Mouse (Mus musculus): ENCODE results near the gene Dnajb14. TPM values are rescaled to one million over a fixed set of nuclear protein-coding genes. Genes with fewer than 3 reads are reported as not detected.

Gene Dnajb14
- polyA plus RNA-seq, 1 experiment from 2014 or later, result 7.4 TPM

DNA sequence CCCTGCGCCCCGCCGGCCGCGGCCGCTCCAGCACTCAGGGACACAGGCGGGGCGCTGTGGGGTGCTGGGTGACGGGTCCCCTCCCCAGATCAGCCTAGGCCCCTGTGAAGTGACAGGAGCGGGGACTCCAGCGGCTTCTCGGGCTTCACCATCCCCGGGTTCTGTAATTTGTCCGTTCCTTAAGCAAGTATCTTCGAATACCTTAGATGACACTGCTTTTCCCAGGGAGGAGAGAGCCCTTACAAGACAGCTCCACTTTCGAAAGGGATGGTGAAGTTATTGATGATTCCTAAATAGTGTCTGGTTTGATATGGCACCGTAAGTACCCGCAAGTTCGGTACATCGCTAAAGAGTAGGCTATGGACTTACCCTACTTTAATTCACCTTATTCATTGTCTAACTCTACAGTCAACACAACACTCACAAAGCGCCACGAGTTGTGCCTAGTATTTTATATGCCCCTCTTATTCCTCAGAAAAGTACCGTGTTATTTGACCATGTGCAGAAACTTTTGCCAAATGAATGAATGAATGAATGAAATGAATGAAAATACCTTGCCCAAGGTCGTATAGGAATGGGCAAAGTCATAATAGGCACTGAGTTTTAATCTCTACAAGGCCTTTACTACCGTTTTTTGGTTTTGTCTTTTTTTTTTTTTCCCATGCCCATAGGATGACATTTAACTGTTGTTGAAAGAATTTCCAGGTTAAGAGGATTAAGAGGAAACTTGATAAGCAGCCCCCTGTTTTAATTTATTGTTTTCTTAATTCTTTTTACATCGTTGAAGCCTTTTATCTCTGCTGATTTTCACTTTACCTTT, 829 bp downstream of the Dnajb14 start:
- Histone ChIP-seq H3K4me2 (ENCODE audit: low read depth, low read length) (peak overlapping the region; percentile 82), H3K9me3 (ENCODE audit: control insufficient read depth, low read length) (no peaks in the 10 kb centered on the region), H3K4me1 (replicated peaks; ENCODE audit: control insufficient read depth, insufficient read depth, low read length) (peaks cover 9% of the 10 kb centered on the region; the same call in 1 of the 2 replicates), H3K27ac (ENCODE audit: low read length) (peak overlapping the region; percentile 100), H3K9ac (ENCODE audit: low read length) (peak overlapping the region; percentile 98), H3K4me3 (ENCODE audit: low read length) (peak overlapping the region; percentile 90), H3K27me3 (ENCODE audit: control insufficient read depth, insufficient read depth, low read depth, low read length) (no peaks in the 10 kb centered on the region), H3K36me3 (ENCODE audit: control insufficient read depth, insufficient read depth, low read length) (0 out of 2 replicates have a peak, but pooled peaks cover 3% of the 10 kb centered on the region)
- ATAC-seq (ENCODE audit: low read depth), result no peak; the same call in 1 of the 2 replicates
- WGBS, result 2% methylated on average over 20 of the region's 26 CpGs

DNA sequence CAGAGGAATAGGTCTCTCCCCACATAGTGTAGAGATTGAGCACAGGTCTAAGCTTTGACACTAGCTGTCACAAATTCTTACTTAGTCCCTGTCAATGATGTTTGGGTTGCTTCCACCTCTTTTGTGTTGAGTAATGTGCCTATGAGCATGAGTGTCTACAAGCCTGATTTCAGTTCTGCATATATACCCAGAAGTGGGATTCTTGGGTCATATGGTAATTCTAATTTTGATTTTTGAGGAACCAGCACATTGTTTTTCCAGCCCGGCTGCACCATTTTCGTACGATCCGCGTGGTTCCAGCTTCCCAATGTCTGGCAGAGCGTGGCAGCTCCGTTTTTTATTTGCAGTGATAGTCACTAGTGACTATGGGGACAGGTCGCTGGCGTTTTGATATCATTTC, 1.9 kb downstream of the Dnajb14 start:
- H3K4me2 ChIP-seq (ENCODE audit: low read depth, low read length), result 0 out of 2 replicates have a peak overlapping the region, but pooled peaks have one; percentile 2
- H3K27me3 ChIP-seq (ENCODE audit: control insufficient read depth, insufficient read depth, low read depth, low read length), result no peaks in the 10 kb centered on the region
- 94% methylated on average over 9 of the region's 9 CpGs for WGBS

DNA sequence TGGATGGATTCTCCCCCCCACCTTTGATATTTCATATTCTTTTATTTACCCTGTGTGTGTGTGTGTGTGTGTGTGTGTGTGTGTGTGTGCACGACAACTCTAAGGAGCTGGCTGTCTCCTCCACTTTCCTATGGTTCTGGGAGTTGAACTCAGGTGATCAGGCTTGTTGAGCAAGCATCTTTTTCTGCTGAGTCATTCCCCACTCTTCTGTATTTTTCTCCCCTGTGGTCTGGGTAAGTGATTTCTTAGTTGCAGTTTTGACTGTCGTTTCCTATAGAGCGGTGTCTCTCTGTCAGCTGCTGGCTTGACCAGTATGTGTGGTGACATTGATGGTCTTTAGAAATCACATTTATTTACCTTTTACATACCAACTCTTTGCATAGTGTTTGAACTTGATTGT, 11.8 kb downstream of the Dnajb14 start:
- Histone ChIP-seq H3K4me3 (ENCODE audit: low read length) (no peak overlapping the region), H3K27me3 (ENCODE audit: control insufficient read depth, insufficient read depth, low read depth, low read length) (no peaks in the 10 kb centered on the region), H3K36me3 (ENCODE audit: control insufficient read depth, insufficient read depth, low read length) (peaks cover 5% of the 10 kb centered on the region; the same call in 1 of the 2 replicates), H3K4me1 (replicated peaks; ENCODE audit: control insufficient read depth, insufficient read depth, low read length) (no peaks in the 10 kb centered on the region), H3K4me2 (ENCODE audit: low read depth, low read length) (no peak overlapping the region), H3K9me3 (ENCODE audit: control insufficient read depth, low read length) (no peaks in the 10 kb centered on the region), H3K27ac (ENCODE audit: low read length) (no peak overlapping the region), H3K9ac (ENCODE audit: low read length) (no peak overlapping the region)
- no peak for ATAC-seq (ENCODE audit: low read depth)
- WGBS, result 55% methylated on average over 3 of the region's 3 CpGs

More for the DNA sequence above, 1.9 kb downstream of the Dnajb14 start:
- no peaks in the 10 kb centered on the region for H3K9me3 ChIP-seq (ENCODE audit: control insufficient read depth, low read length)
- ATAC-seq (ENCODE audit: low read depth), result no peak
- H3K4me1 ChIP-seq (replicated peaks; ENCODE audit: control insufficient read depth, insufficient read depth, low read length), result peaks cover 9% of the 10 kb centered on the region; the same call in 1 of the 2 replicates
- no peak overlapping the region for H3K27ac ChIP-seq (ENCODE audit: low read length)
- no peak overlapping the region for H3K4me3 ChIP-seq (ENCODE audit: low read length)
- 0 out of 2 replicates have a peak, but pooled peaks cover 3% of the 10 kb centered on the region for H3K36me3 ChIP-seq (ENCODE audit: control insufficient read depth, insufficient read depth, low read length)
- no peak overlapping the region for H3K9ac ChIP-seq (ENCODE audit: low read length)

DNA sequence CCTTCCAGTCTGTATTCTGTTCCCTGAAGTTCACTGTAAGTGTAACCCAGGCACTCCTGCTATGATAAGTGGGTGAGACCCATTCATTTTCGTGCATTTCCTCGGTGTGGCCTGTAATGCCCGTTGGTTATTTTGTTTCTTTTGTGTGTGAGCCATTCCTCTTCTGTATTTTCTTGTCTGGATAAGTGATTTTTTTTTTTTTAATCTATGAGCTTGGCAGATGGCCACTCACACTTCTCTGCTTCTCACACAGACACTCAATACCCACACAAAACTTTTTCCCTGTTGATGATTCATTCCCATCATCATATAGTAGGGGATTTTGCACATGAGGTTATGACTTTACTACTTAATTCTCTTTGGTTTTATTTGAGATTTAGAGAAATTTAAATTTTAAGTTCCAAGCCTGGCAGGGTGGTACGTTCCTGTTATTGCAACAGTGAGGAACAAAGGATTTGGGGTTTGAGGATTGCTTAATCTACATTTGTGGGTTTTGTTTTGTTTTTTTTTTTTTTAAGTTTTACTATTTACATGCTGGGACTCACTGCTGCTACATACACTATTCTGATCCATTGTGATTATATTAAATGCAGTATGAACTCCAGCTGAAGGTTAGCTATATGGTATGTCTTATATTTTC, 12.8 kb downstream of the Dnajb14 start:
- H3K27ac ChIP-seq (ENCODE audit: low read length), result no peak overlapping the region
- no peaks in the 10 kb centered on the region for H3K9me3 ChIP-seq (ENCODE audit: control insufficient read depth, low read length)
- H3K4me2 ChIP-seq (ENCODE audit: low read depth, low read length), result no peak overlapping the region
- H3K4me3 ChIP-seq (ENCODE audit: low read length), result no peak overlapping the region
- H3K9ac ChIP-seq (ENCODE audit: low read length), result no peak overlapping the region
- H3K27me3 ChIP-seq (ENCODE audit: control insufficient read depth, insufficient read depth, low read depth, low read length), result no peaks in the 10 kb centered on the region
- peaks cover 5% of the 10 kb centered on the region; the same call in 1 of the 2 replicates for H3K36me3 ChIP-seq (ENCODE audit: control insufficient read depth, insufficient read depth, low read length)
- WGBS, result 47% methylated on average over 4 of the region's 4 CpGs
- H3K4me1 ChIP-seq (replicated peaks; ENCODE audit: control insufficient read depth, insufficient read depth, low read length), result no peaks in the 10 kb centered on the region
- ATAC-seq (ENCODE audit: low read depth), result no peak

DNA sequence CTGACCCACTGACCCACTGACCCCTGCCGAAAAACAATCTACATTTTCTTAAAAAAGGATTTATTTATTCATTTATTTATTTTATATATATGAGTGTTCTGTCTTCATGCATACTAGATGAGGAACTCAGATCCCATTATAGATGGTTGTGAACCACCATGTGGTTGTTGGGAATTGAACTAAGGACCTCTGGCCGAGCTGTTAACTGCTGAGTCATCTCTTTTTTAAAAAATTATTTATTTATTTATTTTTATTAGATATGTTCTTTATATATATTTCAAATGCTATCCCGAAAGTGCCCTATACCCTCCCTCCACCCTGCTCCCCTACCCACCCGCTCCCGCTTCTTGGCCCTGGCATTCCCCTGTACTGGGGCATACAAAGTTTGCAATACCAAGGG, 13.6 kb downstream of the Dnajb14 start:
- peaks cover 5% of the 10 kb centered on the region; the same call in 1 of the 2 replicates for H3K36me3 ChIP-seq (ENCODE audit: control insufficient read depth, insufficient read depth, low read length)
- H3K27me3 ChIP-seq (ENCODE audit: control insufficient read depth, insufficient read depth, low read depth, low read length), result no peaks in the 10 kb centered on the region
- no peak overlapping the region for H3K9ac ChIP-seq (ENCODE audit: low read length)
- WGBS, result 94% methylated on average over 5 of the region's 5 CpGs
- H3K4me1 ChIP-seq (replicated peaks; ENCODE audit: control insufficient read depth, insufficient read depth, low read length), result no peaks in the 10 kb centered on the region
- ATAC-seq (ENCODE audit: low read depth), result no peak
- no peaks in the 10 kb centered on the region for H3K9me3 ChIP-seq (ENCODE audit: control insufficient read depth, low read length)
- H3K27ac ChIP-seq (ENCODE audit: low read length), result no peak overlapping the region
- H3K4me2 ChIP-seq (ENCODE audit: low read depth, low read length), result no peak overlapping the region
- no peak overlapping the region for H3K4me3 ChIP-seq (ENCODE audit: low read length)

DNA sequence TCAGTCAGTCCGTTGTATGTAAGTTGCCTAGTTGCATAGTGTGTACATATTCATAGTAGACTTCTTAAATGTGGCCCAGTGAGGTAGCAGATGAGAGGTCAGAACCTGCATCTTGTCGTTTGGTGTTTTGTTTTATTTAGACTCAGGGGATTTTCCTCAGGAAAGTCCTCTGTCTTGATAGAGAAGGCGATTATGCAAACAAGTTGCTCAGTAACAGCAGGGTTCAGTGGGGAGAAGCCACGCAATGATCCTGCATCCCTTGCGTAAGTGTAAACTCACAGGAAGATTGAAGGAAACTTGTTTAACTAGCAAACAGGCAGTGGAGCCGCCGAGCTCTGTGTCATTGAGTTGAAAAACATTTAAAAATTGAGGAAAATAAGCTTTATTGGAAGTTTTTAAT, 20.5 kb downstream of the Dnajb14 start:
- Histone ChIP-seq H3K4me3 (ENCODE audit: low read length) (no peak overlapping the region), H3K27ac (ENCODE audit: low read length) (no peak overlapping the region), H3K9ac (ENCODE audit: low read length) (no peak overlapping the region), H3K4me1 (replicated peaks; ENCODE audit: control insufficient read depth, insufficient read depth, low read length) (no peaks in the 10 kb centered on the region; the same call in 1 of the 2 replicates), H3K4me2 (ENCODE audit: low read depth, low read length) (no peak overlapping the region), H3K9me3 (ENCODE audit: control insufficient read depth, low read length) (no peaks in the 10 kb centered on the region), H3K27me3 (ENCODE audit: control insufficient read depth, insufficient read depth, low read depth, low read length) (no peaks in the 10 kb centered on the region), H3K36me3 (ENCODE audit: control insufficient read depth, insufficient read depth, low read length) (peaks cover 15% of the 10 kb centered on the region; the same call in 1 of the 2 replicates)
- WGBS, result 74% methylated on average over 7 of the region's 7 CpGs
- no peak for ATAC-seq (ENCODE audit: low read depth)

DNA sequence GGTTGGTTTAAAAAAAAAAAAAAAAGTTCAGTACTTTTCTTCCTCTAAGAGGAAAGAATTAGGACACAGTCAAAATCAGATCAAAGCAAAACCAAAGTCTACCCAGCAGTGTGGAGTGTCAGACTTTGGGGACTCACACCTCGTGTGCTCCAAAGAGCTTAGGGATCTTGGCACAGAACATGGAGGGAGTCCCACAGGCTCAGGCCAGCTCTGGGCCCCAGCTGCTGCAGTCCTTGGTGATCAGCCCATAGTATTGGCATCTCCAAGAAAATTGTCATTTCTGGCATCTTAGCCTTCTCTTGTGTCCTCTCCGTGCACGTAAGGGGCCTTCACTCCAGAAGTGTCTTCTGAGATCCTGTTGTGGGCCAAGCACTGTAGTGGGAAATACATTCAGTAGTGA, 23.6 kb downstream of the Dnajb14 start:
- Histone ChIP-seq H3K27me3 (ENCODE audit: control insufficient read depth, insufficient read depth, low read depth, low read length) (no peaks in the 10 kb centered on the region), H3K4me2 (ENCODE audit: low read depth, low read length) (no peak overlapping the region), H3K9me3 (ENCODE audit: control insufficient read depth, low read length) (peaks cover 5% of the 10 kb centered on the region; the same call in 1 of the 2 replicates), H3K4me3 (ENCODE audit: low read length) (no peak overlapping the region), H3K4me1 (replicated peaks; ENCODE audit: control insufficient read depth, insufficient read depth, low read length) (no peaks in the 10 kb centered on the region; the same call in 1 of the 2 replicates), H3K27ac (ENCODE audit: low read length) (0 out of 2 replicates have a peak overlapping the region, but pooled peaks have one; percentile 31), H3K9ac (ENCODE audit: low read length) (no peak overlapping the region), H3K36me3 (ENCODE audit: control insufficient read depth, insufficient read depth, low read length) (peaks cover 28% of the 10 kb centered on the region)
- ATAC-seq (ENCODE audit: low read depth), result peak; percentile 89
- WGBS, result 58% methylated on average over 3 of the region's 3 CpGs

DNA sequence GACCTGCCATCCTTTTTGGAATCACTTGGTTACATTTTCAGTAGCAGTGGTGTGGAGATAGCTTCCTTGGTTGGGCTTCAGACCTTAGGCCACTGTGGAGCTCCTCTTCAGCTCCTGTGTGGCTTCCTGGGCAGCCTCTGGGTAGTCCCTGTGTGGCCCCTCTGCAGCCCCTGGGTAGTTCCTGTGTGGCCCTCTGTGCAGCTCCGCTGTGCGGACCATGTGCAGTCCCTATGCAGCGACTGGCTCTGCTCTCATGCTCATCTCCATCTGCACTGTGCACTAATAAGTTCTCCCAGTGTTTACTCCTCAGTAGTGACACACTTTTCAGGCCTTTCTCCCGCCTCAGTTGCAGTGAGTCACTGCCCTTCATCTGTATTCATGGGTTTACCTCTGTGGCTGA, 24.6 kb downstream of the Dnajb14 start:
- Histone ChIP-seq H3K9ac (ENCODE audit: low read length) (no peak overlapping the region), H3K9me3 (ENCODE audit: control insufficient read depth, low read length) (peaks cover 5% of the 10 kb centered on the region; the same call in 1 of the 2 replicates), H3K27ac (ENCODE audit: low read length) (no peak overlapping the region), H3K4me1 (replicated peaks; ENCODE audit: control insufficient read depth, insufficient read depth, low read length) (no peaks in the 10 kb centered on the region; the same call in 1 of the 2 replicates), H3K4me3 (ENCODE audit: low read length) (no peak overlapping the region), H3K36me3 (ENCODE audit: control insufficient read depth, insufficient read depth, low read length) (peaks cover 28% of the 10 kb centered on the region), H3K4me2 (ENCODE audit: low read depth, low read length) (no peak overlapping the region), H3K27me3 (ENCODE audit: control insufficient read depth, insufficient read depth, low read depth, low read length) (no peaks in the 10 kb centered on the region)
- no peak for ATAC-seq (ENCODE audit: low read depth)
- WGBS, result 91% methylated on average over 4 of the region's 4 CpGs

DNA sequence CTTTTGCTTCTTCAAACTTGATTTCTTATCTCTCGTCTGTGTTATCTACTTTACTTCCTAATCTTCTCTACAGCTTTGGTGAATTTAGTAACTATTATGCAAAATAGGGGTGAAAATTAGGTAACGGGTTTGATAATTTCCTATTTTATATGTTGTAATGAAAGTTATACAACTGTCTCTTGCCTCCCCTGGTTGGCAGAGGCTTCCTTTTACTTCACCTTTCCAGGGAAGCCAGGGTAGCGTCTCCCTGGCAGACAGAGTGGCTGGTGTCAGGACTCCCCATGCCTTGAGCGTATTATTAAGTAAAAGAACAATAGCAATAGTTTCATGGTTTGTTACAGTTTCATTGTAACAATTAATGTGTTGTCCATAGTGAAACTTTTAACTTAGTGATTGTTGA, 26.3 kb downstream of the Dnajb14 start:
- no peak overlapping the region for H3K4me2 ChIP-seq (ENCODE audit: low read depth, low read length)
- 86% methylated on average over 4 of the region's 4 CpGs for WGBS
- H3K9ac ChIP-seq (ENCODE audit: low read length), result no peak overlapping the region
- H3K36me3 ChIP-seq (ENCODE audit: control insufficient read depth, insufficient read depth, low read length), result peaks cover 25% of the 10 kb centered on the region
- ATAC-seq (ENCODE audit: low read depth), result no peak
- H3K4me3 ChIP-seq (ENCODE audit: low read length), result no peak overlapping the region
- no peaks in the 10 kb centered on the region; the same call in 1 of the 2 replicates for H3K4me1 ChIP-seq (replicated peaks; ENCODE audit: control insufficient read depth, insufficient read depth, low read length)
- H3K27ac ChIP-seq (ENCODE audit: low read length), result no peak overlapping the region
- H3K27me3 ChIP-seq (ENCODE audit: control insufficient read depth, insufficient read depth, low read depth, low read length), result no peaks in the 10 kb centered on the region
- peaks cover 5% of the 10 kb centered on the region; the same call in 1 of the 2 replicates for H3K9me3 ChIP-seq (ENCODE audit: control insufficient read depth, low read length)
